Mouse (Mus musculus) olfactory bulb, adult 2 months (tissue): ENCODE data around the gene Pdgfra. TPM values are rescaled to one million over a fixed set of nuclear protein-coding genes. Genes with fewer than 3 reads are reported as not detected.

ENCODE experiments used
- H3K27ac ChIP-seq: fragments of 200-500 bp; 2 replicates; pipeline ENCODE4 v1.5.1; 2012; ENCODE audit warnings: low read depth, low read length; ENCODE audit not compliant: insufficient read depth
- H3K4me1 ChIP-seq: fragments of 200-500 bp; 2 replicates; pipeline ENCODE4 v1.6.1; 2012; ENCODE audit warnings: low read length; ENCODE audit not compliant: control insufficient read depth, insufficient read depth
- H3K4me3 ChIP-seq: fragments of 200-500 bp; 2 replicates; pipeline ENCODE4 v1.5.1; 2012; ENCODE audit warnings: mild to moderate bottlenecking, low read depth, low read length, moderate library complexity; ENCODE audit not compliant: insufficient read depth
- CTCF ChIP-seq: fragments of 200-500 bp; IDR thresholded peaks from 2 replicates; pipeline ENCODE4 v1.5.1; 2012; ENCODE audit warnings: low read depth, mild to moderate bottlenecking, low read length, moderate library complexity; ENCODE audit not compliant: insufficient read depth
- POLR2A ChIP-seq: fragments of 200-500 bp; IDR thresholded peaks from 2 replicates; pipeline ENCODE4 v1.6.1; 2012; ENCODE audit warnings: mild to moderate bottlenecking, low read depth, low read length, moderate library complexity; ENCODE audit not compliant: insufficient read depth
- WGBS: fragments of 180-500 bp; shearing (Covaris S2); methylation state at CpG from one replicate; pipeline ENCODE4 v1.1.7; 2018; 5-methylcytosine and 5-hydroxymethylcytosine counted together
- polyA plus RNA-seq: library from polyadenylated mRNA; stranded (reverse); fragments of >200 nt; gene quantifications from 2 replicates; pipeline ENCODE4 v1.2.4, GENCODE M21; 2012; ENCODE audit warnings: low replicate concordance; ENCODE audit not compliant: missing spikeins, insufficient read depth, insufficient read length

Pdgfra gene
- polyA plus RNA-seq, 1 experiment: not detected

DNA sequence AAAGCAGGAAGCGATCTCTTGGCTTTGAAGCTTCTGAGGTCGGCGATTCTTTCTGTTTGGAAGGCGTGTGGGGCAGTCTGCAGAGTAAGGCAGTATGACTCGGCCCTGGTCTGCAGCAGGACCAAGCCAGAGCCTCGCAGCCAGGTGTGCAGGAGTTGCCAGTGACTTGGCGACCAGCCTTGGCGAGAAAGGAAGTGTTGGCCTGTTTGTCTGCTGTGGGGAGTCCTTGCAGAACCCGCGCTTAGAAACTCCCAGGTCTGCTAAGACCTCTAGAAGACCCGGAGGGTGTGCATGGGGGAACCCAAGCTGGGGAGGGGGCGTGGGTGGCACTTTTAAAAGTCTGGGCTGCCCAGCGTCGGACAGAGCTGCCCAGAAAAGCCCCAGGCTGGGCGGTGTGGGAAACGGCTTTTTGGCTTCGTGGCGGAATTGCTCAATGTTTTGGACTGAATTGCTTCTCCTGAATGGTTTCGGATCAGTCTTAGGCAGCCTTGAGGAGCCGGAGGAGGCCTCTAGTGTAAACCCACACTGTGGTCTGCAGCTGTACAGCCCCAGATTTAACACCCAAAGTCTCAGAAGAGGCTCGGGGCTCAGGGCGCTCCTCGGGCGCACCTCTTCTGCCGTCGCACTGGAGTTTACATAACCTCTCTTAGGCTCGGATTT, 2.0 kb downstream of the Pdgfra start:
- Histone ChIP-seq H3K27ac (no peak overlapping the region), H3K4me1 (peaks cover 32% of the 10 kb centered on the region), H3K4me3 (no peak overlapping the region; the same call in 1 of the 2 replicates)
- TF ChIP-seq CTCF: no peak
- TF ChIP-seq POLR2A: no peak
- 4% methylated on average over 27 of the region's 27 CpGs for WGBS

DNA sequence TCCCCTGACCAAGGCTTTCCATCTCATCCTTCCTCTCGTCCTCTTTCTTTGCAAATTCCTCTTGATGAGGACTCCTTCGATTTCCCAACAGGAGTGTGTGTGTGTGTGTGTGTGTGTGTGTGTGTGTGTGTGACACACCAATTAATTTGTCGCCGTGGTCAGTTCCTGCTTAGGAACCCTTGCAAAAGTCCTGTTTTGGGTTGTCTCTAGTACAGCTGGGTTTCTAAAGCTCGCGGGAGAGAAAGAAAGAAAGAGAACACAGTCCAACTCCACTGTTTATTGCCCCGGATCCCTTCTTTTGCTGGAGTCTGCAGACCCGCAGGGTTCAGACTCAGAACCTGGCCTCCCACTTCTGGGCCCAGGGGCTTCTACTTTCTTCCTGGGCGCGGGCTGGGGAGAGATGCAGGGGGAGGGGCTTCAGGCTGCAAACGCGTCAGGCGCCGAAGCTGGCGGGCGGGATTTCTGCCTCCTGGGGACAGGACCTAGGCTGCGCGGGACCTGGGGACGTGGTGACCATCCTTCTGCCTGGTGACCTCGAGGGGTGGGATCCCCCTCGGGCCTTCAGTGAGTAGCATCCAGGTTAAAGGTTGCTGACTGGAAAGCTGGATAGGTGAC, 2.6 kb downstream of the Pdgfra start:
- TF ChIP-seq CTCF (no peak), POLR2A (no peak)
- Histone ChIP-seq H3K4me1 (peaks cover 32% of the 10 kb centered on the region), H3K27ac (no peak overlapping the region), H3K4me3 (no peak overlapping the region)
- WGBS: 4% methylated on average over 21 of the region's 21 CpGs

DNA sequence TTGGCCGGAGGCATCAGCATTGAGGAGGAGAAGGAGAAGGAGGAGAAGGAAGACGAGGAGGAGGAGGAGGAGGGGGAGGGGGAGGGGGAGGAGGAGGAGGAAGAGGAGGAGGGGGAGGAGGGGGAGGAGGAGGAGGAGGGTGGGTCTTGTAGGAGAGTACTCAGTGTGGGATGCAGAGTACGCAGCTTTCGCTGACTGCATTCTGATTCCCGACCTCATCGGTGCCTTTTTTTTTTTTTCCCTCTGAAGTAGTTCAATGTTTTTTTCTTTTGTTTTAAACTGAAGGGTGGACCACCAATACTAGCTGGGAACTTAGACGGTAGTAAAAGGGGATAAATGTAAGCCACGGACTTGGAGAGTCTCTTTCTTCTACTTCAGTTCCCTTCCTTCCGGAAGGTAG, 3.2 kb downstream of the Pdgfra start:
- 1% methylated on average over 8 of the region's 9 CpGs for WGBS
- peaks cover 32% of the 10 kb centered on the region for H3K4me1 ChIP-seq
- no peak overlapping the region for H3K4me3 ChIP-seq
- H3K27ac ChIP-seq: no peak overlapping the region
- TF ChIP-seq POLR2A (no peak), CTCF (no peak)

DNA sequence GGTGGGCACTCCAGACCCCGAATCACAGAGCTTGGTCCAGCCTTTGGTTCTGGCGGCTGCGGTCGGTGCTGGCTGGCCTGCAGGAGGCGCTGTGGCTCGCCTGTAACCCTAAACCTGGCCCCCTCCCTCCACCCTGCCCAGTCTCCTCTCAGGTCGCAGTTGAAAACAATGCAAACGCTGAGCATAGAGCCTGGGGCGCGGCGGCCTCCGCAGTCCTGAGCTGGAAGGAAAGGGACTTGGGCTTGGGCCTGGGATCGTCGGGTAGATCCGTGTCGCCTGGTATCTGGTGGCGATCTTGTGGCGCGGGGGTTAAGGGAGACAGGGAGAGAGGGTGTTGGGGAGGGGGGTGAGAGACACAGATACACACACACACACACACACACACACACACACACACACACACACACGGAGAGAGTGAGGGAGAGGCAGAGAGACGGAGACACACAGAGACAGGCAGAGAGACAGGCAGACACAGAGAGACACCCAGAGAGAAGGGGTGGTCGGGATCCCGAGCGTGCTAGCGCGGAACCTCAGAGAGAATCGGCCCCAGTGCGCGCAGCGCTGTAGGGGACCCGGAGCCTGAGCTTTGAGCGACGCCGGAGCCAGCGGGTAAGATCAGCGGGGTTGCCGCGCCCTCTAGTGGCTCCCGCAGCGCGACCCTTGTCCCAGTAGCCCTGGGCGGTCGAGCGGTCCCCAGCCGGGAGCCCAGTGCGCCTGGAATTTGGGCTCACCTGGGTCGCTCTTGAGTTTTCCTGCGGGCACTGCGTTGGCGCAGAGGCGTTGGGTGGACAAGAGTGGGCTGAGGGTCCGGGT, 3.9 kb downstream of the Pdgfra start:
- H3K4me3 ChIP-seq: peak overlapping the region; percentile 42
- no peak for TF ChIP-seq POLR2A
- TF ChIP-seq CTCF: peak; percentile 75
- peaks cover 36% of the 10 kb centered on the region for H3K4me1 ChIP-seq
- under 1% methylated on average over 52 of the region's 52 CpGs for WGBS
- H3K27ac ChIP-seq: no peak overlapping the region

DNA sequence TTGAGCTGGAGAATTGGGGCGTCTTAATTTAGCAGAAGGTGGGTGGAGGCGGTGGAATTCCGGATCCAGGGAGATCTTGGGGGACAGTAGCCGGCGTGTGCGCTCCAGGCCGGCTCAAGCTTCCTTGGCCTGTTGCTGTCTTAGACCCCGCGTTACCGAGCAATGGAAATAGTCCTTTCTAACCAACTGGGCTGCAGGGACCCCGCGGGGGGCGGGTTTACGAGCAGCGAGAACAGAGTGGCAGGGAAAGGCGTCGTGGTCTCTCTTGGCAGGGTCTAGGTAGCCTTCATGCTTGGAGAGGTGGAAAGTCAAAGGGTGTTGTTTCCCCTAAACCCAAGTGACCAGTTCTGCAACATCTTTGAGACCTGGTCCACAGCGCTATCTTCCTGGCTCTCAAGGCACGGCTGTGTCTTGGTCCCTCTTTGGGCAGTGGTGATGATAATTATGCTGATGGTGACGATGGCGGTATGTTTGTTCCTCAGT, 4.5 kb downstream of the Pdgfra start:
- Histone ChIP-seq H3K4me1 (peaks cover 34% of the 10 kb centered on the region), H3K4me3 (peak overlapping the region; percentile 42), H3K27ac (no peak overlapping the region)
- under 1% methylated on average over 21 of the region's 21 CpGs for WGBS
- TF ChIP-seq CTCF (no peak), POLR2A (no peak)

DNA sequence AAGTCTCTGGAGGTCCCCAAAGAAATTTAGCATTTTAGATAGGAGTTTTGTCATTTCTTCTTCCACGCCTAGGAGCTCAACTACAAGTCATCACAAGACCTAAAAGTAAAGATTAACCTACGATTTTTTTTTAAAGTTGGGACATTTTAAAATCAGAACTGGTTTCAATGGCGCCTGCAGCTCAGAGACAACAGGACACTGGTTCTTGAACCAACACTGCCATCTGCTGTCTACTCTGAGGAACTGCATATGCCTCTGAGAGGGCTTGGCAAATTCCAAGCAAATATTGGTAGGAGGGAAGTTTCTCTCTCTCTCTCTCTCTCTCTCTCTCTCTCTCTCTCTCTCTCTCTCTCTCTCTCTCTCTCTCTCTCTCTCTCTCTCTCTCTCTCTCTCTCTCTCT, 4.9 kb downstream of the Pdgfra start:
- WGBS: 0% methylated on average over 3 of the region's 3 CpGs
- H3K4me1 ChIP-seq: peaks cover 34% of the 10 kb centered on the region
- TF ChIP-seq CTCF (no peak), POLR2A (no peak)
- no peak overlapping the region; the same call in 1 of the 2 replicates for H3K4me3 ChIP-seq
- no peak overlapping the region for H3K27ac ChIP-seq

DNA sequence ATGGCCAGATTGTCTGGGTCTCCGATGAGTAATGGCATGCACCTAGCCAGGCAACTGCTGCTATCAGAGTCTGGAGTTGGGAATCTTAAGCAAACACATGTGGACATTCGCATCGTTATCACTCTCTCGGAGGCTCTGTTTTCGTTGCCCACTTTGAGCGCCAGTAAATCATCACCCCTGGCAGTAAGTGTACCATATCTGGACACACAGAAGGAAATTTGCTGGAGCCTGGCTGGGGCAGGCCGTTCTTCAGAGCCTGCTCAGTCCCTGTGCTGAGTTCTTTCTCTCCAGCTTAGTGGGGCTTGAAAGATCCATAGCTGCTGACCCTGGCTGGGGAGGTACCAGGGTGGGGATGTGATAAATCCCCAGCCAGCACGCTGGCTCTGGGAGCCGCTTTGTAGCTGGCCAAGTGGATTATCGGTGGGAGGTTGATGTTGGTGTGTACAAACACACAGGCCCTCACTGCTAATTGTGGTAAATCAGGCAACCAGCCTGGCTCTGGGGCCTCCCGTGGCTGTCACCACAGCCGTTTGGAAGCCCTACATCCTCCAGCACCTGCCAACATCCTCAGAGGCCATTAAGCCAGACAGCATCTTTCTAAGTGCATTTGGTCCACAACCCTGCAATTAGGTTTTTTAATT, 8.6 kb downstream of the Pdgfra start:
- 74% methylated on average over 12 of the region's 12 CpGs for WGBS
- peaks cover 14% of the 10 kb centered on the region for H3K4me1 ChIP-seq
- no peak overlapping the region for H3K4me3 ChIP-seq
- TF ChIP-seq CTCF (no peak), POLR2A (no peak)
- H3K27ac ChIP-seq: no peak overlapping the region

DNA sequence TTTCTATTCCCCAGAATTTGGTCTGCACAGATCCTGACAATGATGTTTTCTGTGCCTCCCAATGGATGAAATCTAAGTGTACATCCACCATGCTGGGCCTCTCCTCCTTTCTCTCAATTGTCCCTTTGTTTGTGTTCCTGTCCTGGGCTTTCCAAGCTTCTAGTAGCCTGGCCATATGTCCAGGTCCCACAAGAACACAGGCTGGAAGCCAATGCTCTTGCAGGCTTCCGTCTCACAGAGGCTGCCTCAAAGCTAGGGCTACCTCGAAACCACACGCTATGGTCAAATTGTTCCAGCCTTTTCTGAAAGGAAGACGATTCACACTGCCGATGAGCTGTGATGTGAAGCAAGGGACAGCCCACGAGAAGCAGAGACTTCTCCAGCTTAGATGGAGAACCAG, 9.5 kb downstream of the Pdgfra start:
- Histone ChIP-seq H3K4me1 (peaks cover 6% of the 10 kb centered on the region), H3K27ac (no peak overlapping the region), H3K4me3 (no peak overlapping the region)
- TF ChIP-seq CTCF: no peak
- TF ChIP-seq POLR2A: no peak
- WGBS: 88% methylated on average over 6 of the region's 6 CpGs
